Mouse (Mus musculus) MEL (cell line): ENCODE measurements at regions not wholly inside any gene's neighbourhood (a gene's known extent, or its start where the extent isn't known, plus 50 kb on each side); places are given as distances from the start of the nearest gene placed in this dataset.

Experiments
- DNase-seq: peaks from one replicate; pipeline ENCODE4 v3.0.0; 2011; ENCODE audit warnings: low read depth, low spot score
- H3K27ac ChIP-seq: 2 replicates; pipeline ENCODE4 v1.5.1; 2012; ENCODE audit warnings: low read depth, mild to moderate bottlenecking, control low read depth, low read length, moderate library complexity; ENCODE audit not compliant: control insufficient read depth
- H3K27me3 ChIP-seq, 2 experiments: fragments of 150-350 bp in 1 of 2; sonication (generic) in 1 of 2; 2 replicates each; pipeline ENCODE4 v1.6.1; 2012; ENCODE audit warnings: low read length in 2 of 2, mild to moderate bottlenecking in 2 of 2, improper control_type of control experiment in 1 of 2, moderate library complexity in 1 of 2; ENCODE audit not compliant: insufficient read depth in 2 of 2, control insufficient read depth in 1 of 2
- H3K36me3 ChIP-seq, 2 experiments: 2 replicates each; pipeline ENCODE4 v1.6.1; 2012 to 2014; ENCODE audit warnings: low read length in 2 of 2, improper control_type of control experiment in 1 of 2, inconsistent platforms in 1 of 2, mild to moderate bottlenecking in 1 of 2; ENCODE audit not compliant: insufficient read depth in 2 of 2, control insufficient read depth in 1 of 2
- H3K4me1 ChIP-seq, 2 experiments: fragments of 150-350 bp in 1 of 2; sonication (generic) in 1 of 2; 2 replicates each; pipeline ENCODE4 v1.6.1; 2012; ENCODE audit warnings: low read length in 2 of 2, improper control_type of control experiment in 1 of 2, mild to moderate bottlenecking in 1 of 2; ENCODE audit not compliant: insufficient read depth in 2 of 2, control insufficient read depth in 1 of 2
- H3K4me3 ChIP-seq, 2 experiments: fragments of 150-350 bp in 1 of 2; sonication (generic) in 1 of 2; 2 replicates each; pipeline ENCODE4 v1.5.1; 2012; ENCODE audit warnings: low read depth in 2 of 2, low read length in 2 of 2, mild to moderate bottlenecking in 2 of 2, moderate library complexity in 2 of 2, control low read depth in 1 of 2, improper control_type of control experiment in 1 of 2; ENCODE audit not compliant: control insufficient read depth in 1 of 2, insufficient read depth in 1 of 2
- H3K79me2 ChIP-seq: 2 replicates; pipeline ENCODE4 v1.6.1; 2012; ENCODE audit warnings: mild to moderate bottlenecking, low read length, moderate library complexity; ENCODE audit not compliant: control insufficient read depth, poor library complexity, insufficient read depth
- H3K9ac ChIP-seq: 2 replicates; pipeline ENCODE4 v1.6.1; 2012; ENCODE audit warnings: low read depth, mild to moderate bottlenecking, control low read depth, low read length, moderate library complexity; ENCODE audit not compliant: control insufficient read depth, poor library complexity, severe bottlenecking
- H3K9me3 ChIP-seq: fragments of 150-350 bp; sonication (generic); replicated peaks from 2 replicates; pipeline ENCODE4 v1.6.1; 2012; ENCODE audit warnings: mild to moderate bottlenecking, low read length, improper control_type of control experiment, moderate library complexity; ENCODE audit not compliant: insufficient read depth
- ELF1 ChIP-seq: IDR thresholded peaks from 2 replicates; pipeline ENCODE4 v1.6.1; 2014; ENCODE audit warnings: low read depth, mild to moderate bottlenecking, inconsistent platforms, low read length, improper control_type of control experiment, moderate library complexity
- EP300 ChIP-seq, 2 experiments: IDR thresholded peaks; 2 replicates each; pipeline ENCODE4 v1.6.1; 2011; ENCODE audit warnings: improper control_type of control experiment in 2 of 2, low read length in 2 of 2, low read depth in 1 of 2, mild to moderate bottlenecking in 1 of 2
- GABPA ChIP-seq: IDR thresholded peaks from 2 replicates; pipeline ENCODE4 v1.6.1; 2012; ENCODE audit warnings: low read depth, mild to moderate bottlenecking, inconsistent platforms, low read length, improper control_type of control experiment, moderate library complexity
- MAX ChIP-seq: IDR thresholded peaks from 2 replicates; pipeline ENCODE4 v1.6.1; 2011; ENCODE audit warnings: low read length, improper control_type of control experiment
- MXI1 ChIP-seq: IDR thresholded peaks from 2 replicates; pipeline ENCODE4 v1.6.1; 2011; ENCODE audit warnings: mild to moderate bottlenecking, low read depth, low read length, improper control_type of control experiment
- MYC ChIP-seq: IDR thresholded peaks from 2 replicates; pipeline ENCODE4 v1.6.1; 2011; ENCODE audit warnings: low read depth, mild to moderate bottlenecking, low read length, improper control_type of control experiment, moderate library complexity
- NRF1 ChIP-seq: IDR thresholded peaks from 2 replicates; pipeline ENCODE4 v1.6.1; 2014; ENCODE audit warnings: low read depth, mild to moderate bottlenecking, inconsistent platforms, low read length, improper control_type of control experiment, moderate library complexity; ENCODE audit not compliant: poor library complexity, insufficient read depth, severe bottlenecking
- POLR2A ChIP-seq, 2 experiments: IDR thresholded peaks; 2 replicates each; pipeline ENCODE4 v1.6.1; 2011 to 2012; ENCODE audit warnings: low read length in 2 of 2, mild to moderate bottlenecking in 2 of 2, control low read depth in 1 of 2, improper control_type of control experiment in 1 of 2, low read depth in 1 of 2, moderate library complexity in 1 of 2; ENCODE audit not compliant: control insufficient read depth in 1 of 2, insufficient read depth in 1 of 2, poor library complexity in 1 of 2
- RAD21 ChIP-seq: IDR thresholded peaks from 2 replicates; pipeline ENCODE4 v1.6.1; 2011; ENCODE audit warnings: mild to moderate bottlenecking, low read depth, low read length, improper control_type of control experiment
- RCOR1 ChIP-seq: IDR thresholded peaks from 2 replicates; pipeline ENCODE4 v1.6.1; 2012; ENCODE audit warnings: low read depth, mild to moderate bottlenecking, inconsistent platforms, low read length, improper control_type of control experiment
- SMC3 ChIP-seq: IDR thresholded peaks from 2 replicates; pipeline ENCODE4 v1.6.1; 2011; ENCODE audit warnings: low read depth, low read length, improper control_type of control experiment
- TCF12 ChIP-seq: IDR thresholded peaks from 2 replicates; pipeline ENCODE4 v1.6.1; 2014; ENCODE audit warnings: low read depth, mild to moderate bottlenecking, inconsistent platforms, low read length, improper control_type of control experiment, moderate library complexity
- USF2 ChIP-seq, 2 experiments: IDR thresholded peaks; 2 replicates each; pipeline ENCODE4 v1.6.1; 2011 to 2012; ENCODE audit warnings: improper control_type of control experiment in 2 of 2, low read length in 2 of 2, borderline replicate concordance in 1 of 2, inconsistent platforms in 1 of 2, low read depth in 1 of 2, mild to moderate bottlenecking in 1 of 2; ENCODE audit not compliant: insufficient read depth in 1 of 2
- ZNF384 ChIP-seq: IDR thresholded peaks from 2 replicates; pipeline ENCODE4 v1.6.1; 2012; ENCODE audit warnings: low read depth, mild to moderate bottlenecking, inconsistent platforms, low read length, improper control_type of control experiment

- H3K9me3 ChIP-seq = no peaks in the 10 kb centered on the region
- H3K4me1 ChIP-seq = no peaks in the 10 kb centered on the region
- no peak overlapping the region for H3K4me3 ChIP-seq
- H3K27me3 ChIP-seq = no peaks in the 10 kb centered on the region
- no peaks in the 10 kb centered on the region for H3K36me3 ChIP-seq
- TF ChIP-seq ZNF384 (no peak), GABPA (no peak), MYC (no peak), MAX (no peak), TCF12 (no peak)
- no peak overlapping the region for H3K9ac ChIP-seq
- H3K79me2 ChIP-seq = no peaks in the 10 kb centered on the region
- no peak for DNase-seq
- H3K27ac ChIP-seq = no peak overlapping the region
Observed at GRCm38 (mm10) chr9:12395648-12396047, 850.0 kb downstream of the Jrkl start.

GRCm38 (mm10) chr9:12380732-12381645 is 864.6 kb downstream of the Jrkl start:
- H3K9ac ChIP-seq = no peak overlapping the region
- TF ChIP-seq SMC3 (no peak), RCOR1 (no peak), NRF1 (no peak), USF2 (IDR thresholded peaks at IDR 0.05; ENCODE audit: borderline replicate concordance in 1 of 2, insufficient read depth in 1 of 2, low read depth in 1 of 2, low read length in 2 of 2) (no peak), EP300 (IDR thresholded peaks at IDR 0.05; ENCODE audit: low read depth in 1 of 2, low read length in 2 of 2) (no peak), ELF1 (no peak)
- no peak for DNase-seq

GRCm38 (mm10) chr9:12380029-12380428 is 865.6 kb downstream of the Jrkl start:
- H3K9ac ChIP-seq = no peak overlapping the region
- no peak overlapping the region for H3K27ac ChIP-seq
- no peaks in the 10 kb centered on the region for H3K9me3 ChIP-seq
- no peaks in the 10 kb centered on the region for H3K27me3 ChIP-seq
- no peaks in the 10 kb centered on the region for H3K79me2 ChIP-seq
- no peak overlapping the region for H3K4me3 ChIP-seq
- H3K4me1 ChIP-seq = no peaks in the 10 kb centered on the region
- DNase-seq = no peak
- no peaks in the 10 kb centered on the region for H3K36me3 ChIP-seq
- TF ChIP-seq MXI1 (no peak), POLR2A (IDR thresholded peaks at IDR 0.05; ENCODE audit: control insufficient read depth in 1 of 2, insufficient read depth in 1 of 2, low read depth in 1 of 2, low read length in 2 of 2, poor library complexity in 1 of 2) (no peak), RAD21 (no peak)
- TF ChIP-seq, all 39 proteins: peak for 0

More at GRCm38 (mm10) chr9:12380732-12381645, 864.6 kb downstream of the Jrkl start:
- Histone ChIP-seq H3K27ac (no peak overlapping the region), H3K4me3 (no peak overlapping the region), H3K79me2 (no peaks in the 10 kb centered on the region), H3K9me3 (no peaks in the 10 kb centered on the region), H3K27me3 (no peaks in the 10 kb centered on the region), H3K4me1 (no peaks in the 10 kb centered on the region), H3K36me3 (no peaks in the 10 kb centered on the region)
